Mouse (Mus musculus) kidney, postnatal 10 days (tissue): ENCODE data around the gene Bcorl1.

ENCODE experiments used
- DNase-seq: peaks from one replicate; pipeline ENCODE4 v3.0.0; 2021; ENCODE audit warnings: mixed read lengths

Gene Bcorl1

GRCm38 (mm10) chrX:48341141-48341540, at the start of gene Bcorl1:
Bcorl1 (plus strand) TSS chrX:48341358.
- DNase-seq, result peak; percentile 74

GRCm38 (mm10) chrX:48291413-48291812, 49.7 kb upstream of the Bcorl1 start:
- DNase-seq, result no peak

- no peak for DNase-seq
Measured at GRCm38 (mm10) chrX:48305356-48305755, 35.8 kb upstream of the Bcorl1 start.

- DNase-seq, result peak; percentile 22
Measured at GRCm38 (mm10) chrX:48310706-48311517, 30.2 kb upstream of the Bcorl1 start.

- no peak for DNase-seq
Measured at GRCm38 (mm10) chrX:48311727-48312126, 29.4 kb upstream of the Bcorl1 start.

GRCm38 (mm10) chrX:48314530-48315079, 26.6 kb upstream of the Bcorl1 start:
- DNase-seq, result peak; percentile 87

GRCm38 (mm10) chrX:48317444-48317843, 23.7 kb upstream of the Bcorl1 start:
- DNase-seq, result no peak

- peak; percentile 30 for DNase-seq
Measured at GRCm38 (mm10) chrX:48318194-48318593, 23.0 kb upstream of the Bcorl1 start.

GRCm38 (mm10) chrX:48340441-48341049, 613 bp upstream of the Bcorl1 start:
- peak; percentile 41 for DNase-seq

GRCm38 (mm10) chrX:48341621-48342161, 533 bp downstream of the Bcorl1 start:
- DNase-seq, result peak; percentile 81

GRCm38 (mm10) chrX:48342731-48343130, 1.6 kb downstream of the Bcorl1 start:
- peak; percentile 9 for DNase-seq

GRCm38 (mm10) chrX:48343461-48343952, 2.3 kb downstream of the Bcorl1 start:
- DNase-seq, result peak; percentile 94

GRCm38 (mm10) chrX:48343966-48344642, 2.9 kb downstream of the Bcorl1 start:
- peak; percentile 31 for DNase-seq

- DNase-seq, result peak; percentile 21
Measured at GRCm38 (mm10) chrX:48344643-48345384, 3.7 kb downstream of the Bcorl1 start.

- DNase-seq, result peak; percentile 50
Measured at GRCm38 (mm10) chrX:48345385-48345932, 4.3 kb downstream of the Bcorl1 start.

- DNase-seq, result no peak
Measured at GRCm38 (mm10) chrX:48355346-48355745, 14.2 kb downstream of the Bcorl1 start.

GRCm38 (mm10) chrX:48365836-48366577, 24.8 kb downstream of the Bcorl1 start:
- peak; percentile 21 for DNase-seq

- no peak for DNase-seq
Measured at GRCm38 (mm10) chrX:48367841-48368240, 26.7 kb downstream of the Bcorl1 start.

GRCm38 (mm10) chrX:48383643-48384042, 42.5 kb downstream of the Bcorl1 start:
- DNase-seq, result peak; percentile 68

GRCm38 (mm10) chrX:48385927-48386326, 44.8 kb downstream of the Bcorl1 start:
- no peak for DNase-seq

GRCm38 (mm10) chrX:48389380-48389779, 48.2 kb downstream of the Bcorl1 start:
- no peak for DNase-seq
